Mouse (Mus musculus) mesoderm, embryonic 11.5 days (tissue): ENCODE results near the gene Rrp15.

ENCODE experiments used
- DNase-seq: peaks from one replicate; pipeline ENCODE4 v3.0.0-alpha.2; 2012; ENCODE audit warnings: low read depth, low spot score

The Rrp15 gene

GRCm38 (mm10) chr1:186714215-186714614 is 34.9 kb downstream of the Rrp15 start:
- no peak for DNase-seq

GRCm38 (mm10) chr1:186712802-186713471 is 36.2 kb downstream of the Rrp15 start:
- peak; percentile 68 for DNase-seq

GRCm38 (mm10) chr1:186705915-186706248 is 43.3 kb downstream of the Rrp15 start, which contains the start of gene Tgfb2:
TSS of gene Tgfb2 (minus strand) at chr1:186705989.
- DNase-seq: peak; percentile 65

- DNase-seq: peak; percentile 79
Measured at GRCm38 (mm10) chr1:186705203-186705914, 43.8 kb downstream of the Rrp15 start.

- DNase-seq: peak; percentile 58
Measured at GRCm38 (mm10) chr1:186703980-186704701, 45.0 kb downstream of the Rrp15 start.

GRCm38 (mm10) chr1:186703256-186703979 is 45.7 kb downstream of the Rrp15 start:
- no peak for DNase-seq

- peak; percentile 67 for DNase-seq
Measured at GRCm38 (mm10) chr1:186702391-186703255, 46.5 kb downstream of the Rrp15 start.

- no peak for DNase-seq
Measured at GRCm38 (mm10) chr1:186701206-186701905, 47.8 kb downstream of the Rrp15 start.

GRCm38 (mm10) chr1:186700496-186700895 is 48.7 kb downstream of the Rrp15 start:
- DNase-seq: no peak

GRCm38 (mm10) chr1:186698583-186699338 is 50.4 kb downstream of the Rrp15 start:
- DNase-seq: no peak

- DNase-seq: no peak
Measured at GRCm38 (mm10) chr1:186696231-186696630, 52.9 kb downstream of the Rrp15 start.

GRCm38 (mm10) chr1:186695361-186695760 is 53.8 kb downstream of the Rrp15 start:
- DNase-seq: no peak

- DNase-seq: no peak
Measured at GRCm38 (mm10) chr1:186692370-186692769, 56.8 kb downstream of the Rrp15 start.

- DNase-seq: no peak
Measured at GRCm38 (mm10) chr1:186691708-186692107, 57.5 kb downstream of the Rrp15 start.

GRCm38 (mm10) chr1:186684041-186684440 is 65.1 kb downstream of the Rrp15 start:
- no peak for DNase-seq

GRCm38 (mm10) chr1:186682606-186683005 is 66.6 kb downstream of the Rrp15 start:
- DNase-seq: peak; percentile 67

GRCm38 (mm10) chr1:186677614-186678013 is 71.5 kb downstream of the Rrp15 start:
- DNase-seq: no peak

GRCm38 (mm10) chr1:186676199-186676598 is 73.0 kb downstream of the Rrp15 start:
- DNase-seq: no peak

- DNase-seq: no peak
Measured at GRCm38 (mm10) chr1:186675263-186675662, 73.9 kb downstream of the Rrp15 start.

GRCm38 (mm10) chr1:186674621-186675020 is 74.5 kb downstream of the Rrp15 start:
- no peak for DNase-seq
